Mouse (Mus musculus): Measurements from ENCODE around the gene Ttc25. TPM values are rescaled to one million over a fixed set of nuclear protein-coding genes. Genes with fewer than 3 reads are reported as not detected.

Ttc25 gene
- total RNA-seq (2023), result 0.39 to 1.3 TPM (median 0.70 TPM) in 4 replicates

GRCm38 (mm10) chr11:100544832-100545745, at the start of gene Ttc25:
Ttc25 (plus strand) TSS chr11:100545607.

GRCm38 (mm10) chr11:100527458-100528374, 17.7 kb upstream of the Ttc25 start, which contains the start of gene Acly:
Acly (minus strand) TSS chr11:100528000.

GRCm38 (mm10) chr11:100574708-100575483, 29.5 kb downstream of the Ttc25 start, which contains the start of gene Cnp:
Cnp (plus strand) TSS chr11:100574904.

GRCm38 (mm10) chr11:100618761-100619484, 73.5 kb downstream of the Ttc25 start, which contains the start of gene Nkiras2:
Nkiras2 (plus strand) TSS chr11:100619244.

GRCm38 (mm10) chr11:100619982-100620381, 74.6 kb downstream of the Ttc25 start, which contains the start of gene Dnajc7:
Dnajc7 (minus strand) TSS chr11:100620168.

Other genes starting within 250 kb of the Ttc25 start
- gene Eif1, start 225.7 kb upstream of the Ttc25 start, total RNA-seq (2023), result 2,416 to 2,657 TPM (median 2,512 TPM) in 4 replicates
- gene Gast, start 211.2 kb upstream of the Ttc25 start, total RNA-seq (2023), result not detected in 4 replicates
- 2.0 to 2.6 TPM (median 2.2 TPM) in 4 replicates for gene Hap1, start 189.5 kb upstream of the Ttc25 start, total RNA-seq (2023)
- 16.0 to 25.3 TPM (median 21.5 TPM) in 4 replicates for gene Jup, start 147.8 kb upstream of the Ttc25 start, total RNA-seq (2023)
- gene P3h4, start 130.8 kb upstream of the Ttc25 start, total RNA-seq (2023), result not detected in 4 replicates
- not detected in 4 replicates for gene Fkbp10, start 129.9 kb upstream of the Ttc25 start, total RNA-seq (2023)
- 53.2 to 65.6 TPM (median 58.2 TPM) in 4 replicates for gene Nt5c3b, start 103.8 kb upstream of the Ttc25 start, total RNA-seq (2023)
- gene Klhl10, start 103.7 kb upstream of the Ttc25 start, total RNA-seq (2023), result 1.5 to 2.8 TPM (median 2.3 TPM) in 4 replicates
- 20.2 to 23.6 TPM (median 21.0 TPM) in 4 replicates for gene Klhl11, start 72.9 kb upstream of the Ttc25 start, total RNA-seq (2023)
- gene Acly, start 17.6 kb upstream of the Ttc25 start, total RNA-seq (2023), result 153 to 164 TPM (median 163 TPM) in 4 replicates
- 146 to 163 TPM (median 154 TPM) in 4 replicates for gene Cnp, start 29.3 kb downstream of the Ttc25 start, total RNA-seq (2023)
- 18.9 to 25.1 TPM (median 22.7 TPM) in 4 replicates for gene Nkiras2, start 73.6 kb downstream of the Ttc25 start, total RNA-seq (2023)
- 374 to 427 TPM (median 395 TPM) in 4 replicates for gene Dnajc7, start 74.6 kb downstream of the Ttc25 start, total RNA-seq (2023)
- gene Zfp385c, start 146.8 kb downstream of the Ttc25 start, total RNA-seq (2023), result not detected in 4 replicates
- gene Dhx58, start 158.7 kb downstream of the Ttc25 start, total RNA-seq (2023), result 14.2 to 20.9 TPM (median 18.3 TPM) in 4 replicates
- gene Kat2a, start 166.9 kb downstream of the Ttc25 start, total RNA-seq (2023), result 36.7 to 39.7 TPM (median 38.7 TPM) in 4 replicates
- not detected in 4 replicates for gene Hspb9, start 168.2 kb downstream of the Ttc25 start, total RNA-seq (2023)
- gene Rab5c, start 192.6 kb downstream of the Ttc25 start, total RNA-seq (2023), result 123 to 134 TPM (median 127 TPM) in 4 replicates
- 8.1 to 10.4 TPM (median 9.4 TPM) in 4 replicates for gene Kcnh4, start 214.3 kb downstream of the Ttc25 start, total RNA-seq (2023)
- gene Hcrt, start 217.3 kb downstream of the Ttc25 start, total RNA-seq (2023), result not detected in 4 replicates
- 21.1 to 24.9 TPM (median 23.1 TPM) in 4 replicates for gene Ghdc, start 225.3 kb downstream of the Ttc25 start, total RNA-seq (2023)